Mouse (Mus musculus): ENCODE results near the gene Fam149b.
"Not testable (repeated sequence)": the region's sequence is repeated elsewhere in the genome, so short reads cannot be mapped to it uniquely, and the experiment has no call there.

The Fam149b gene

DNA sequence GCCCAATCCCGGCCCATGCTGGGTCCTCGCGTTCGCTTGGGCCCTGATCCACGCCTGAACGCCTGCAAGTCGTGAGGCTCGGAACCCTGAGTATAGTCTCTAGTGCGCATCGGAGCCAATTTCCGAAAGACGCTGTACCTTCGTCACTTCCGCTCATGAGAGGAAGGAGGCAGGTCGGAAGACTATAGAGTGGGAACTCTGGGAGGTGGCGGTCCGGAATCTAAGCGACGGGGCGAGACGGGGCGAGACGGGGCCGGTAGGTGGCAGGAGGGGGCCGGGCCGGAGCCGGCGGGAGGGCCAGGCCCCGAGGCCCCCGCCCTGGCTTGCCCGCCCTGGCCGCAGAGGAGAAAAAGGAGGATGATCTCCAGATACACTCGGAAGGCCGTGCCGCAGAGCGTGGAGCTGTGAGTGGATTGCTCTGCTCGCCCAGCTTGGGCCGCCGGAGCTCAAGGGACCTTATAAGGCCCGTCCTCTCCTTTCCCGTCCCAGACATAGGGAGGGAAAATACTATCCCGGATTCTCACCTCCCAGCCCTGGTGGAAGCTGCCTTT, at the start of gene Fam149b, which contains the start of gene Ecd:
TSS of gene Fam149b (plus strand) at position 172 of the 551 bp plus-strand sequence.
TSS of gene Ecd (minus strand) at position 131 of the 551 bp plus-strand sequence.
- DNase-seq (ENCODE audit: low read depth, low spot score), result peak; percentile 98

- DNase-seq (ENCODE audit: low read depth, low spot score), result not testable (repeated sequence)
Measured at GRCm38 (mm10) chr14:20305085-20305484, 42.9 kb upstream of the Fam149b start.

GRCm38 (mm10) chr14:20315137-20315536, 32.8 kb upstream of the Fam149b start:
- no peak for DNase-seq (ENCODE audit: low read depth, low spot score)

DNA sequence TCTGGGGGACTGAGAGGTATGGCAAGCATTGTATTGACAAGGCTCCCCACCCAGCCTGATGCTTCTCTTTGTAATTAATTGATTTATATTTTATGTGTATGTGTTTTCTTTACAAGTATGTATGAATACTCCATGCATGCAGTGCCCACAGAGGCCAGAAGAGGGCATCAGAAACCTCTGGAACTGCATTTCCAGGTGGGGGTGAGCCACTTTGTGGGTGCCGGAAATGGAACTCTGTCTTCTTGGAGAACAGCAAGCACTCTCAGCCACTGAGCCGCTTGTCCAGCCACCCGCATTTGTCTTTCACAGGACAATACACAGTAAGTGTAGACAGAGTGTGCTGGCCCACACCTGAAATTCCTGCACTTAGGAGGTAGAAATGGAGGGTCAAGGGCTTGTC, 28.5 kb upstream of the Fam149b start:
- DNase-seq (ENCODE audit: low read depth, low spot score), result peak; percentile 23

GRCm38 (mm10) chr14:20324196-20324595, 23.8 kb upstream of the Fam149b start:
- DNase-seq (ENCODE audit: low read depth, low spot score), result no peak

GRCm38 (mm10) chr14:20328474-20328873, 19.5 kb upstream of the Fam149b start:
- no peak for DNase-seq (ENCODE audit: low read depth, low spot score)

- no peak for DNase-seq (ENCODE audit: low read depth, low spot score)
Measured at GRCm38 (mm10) chr14:20331316-20331715, 16.6 kb upstream of the Fam149b start.

GRCm38 (mm10) chr14:20339415-20339814, 8.5 kb upstream of the Fam149b start:
- DNase-seq (ENCODE audit: low read depth, low spot score), result no peak

GRCm38 (mm10) chr14:20340149-20340548, 7.8 kb upstream of the Fam149b start:
- DNase-seq (ENCODE audit: low read depth, low spot score), result peak; percentile 16

DNA sequence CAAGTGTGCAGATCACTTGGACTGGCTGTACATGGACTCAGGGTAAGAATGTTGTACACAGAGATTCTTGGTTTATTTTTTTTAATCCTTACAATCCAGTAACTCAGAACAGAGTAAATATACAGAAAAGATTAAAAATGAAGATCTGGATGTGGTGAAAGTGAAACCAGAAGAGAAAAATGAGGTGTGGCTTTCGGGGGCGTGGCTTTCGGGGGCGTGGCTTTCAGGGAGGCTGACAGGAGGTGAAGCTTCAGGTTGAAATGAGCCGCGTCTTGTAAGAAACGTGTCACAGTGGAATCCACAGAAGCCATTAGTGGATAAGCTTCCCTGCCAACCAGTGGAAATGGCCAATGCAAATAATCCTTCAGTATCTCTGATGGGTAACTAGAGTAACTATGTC, 7.1 kb upstream of the Fam149b start:
- DNase-seq (ENCODE audit: low read depth, low spot score), result no peak

DNA sequence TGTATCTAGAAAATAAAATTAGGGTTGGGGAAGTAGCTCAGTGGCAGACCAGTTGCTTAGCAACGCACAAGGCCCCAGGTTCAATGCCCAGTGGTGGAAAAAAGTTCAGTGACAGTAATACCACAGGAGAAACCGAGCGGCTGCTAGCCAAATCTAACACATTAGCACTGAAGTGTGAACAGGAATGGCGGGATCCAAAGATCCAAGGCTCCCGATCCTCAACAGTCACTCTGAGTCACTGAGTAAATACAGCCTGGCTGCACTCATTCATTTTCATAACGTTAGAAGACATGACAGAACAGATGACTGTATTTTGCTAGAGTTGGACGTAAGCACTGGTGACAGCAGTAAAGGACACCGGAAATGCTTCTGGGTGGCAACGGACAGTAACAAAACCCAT, 2.1 kb upstream of the Fam149b start:
- no peak for DNase-seq (ENCODE audit: low read depth, low spot score)

DNA sequence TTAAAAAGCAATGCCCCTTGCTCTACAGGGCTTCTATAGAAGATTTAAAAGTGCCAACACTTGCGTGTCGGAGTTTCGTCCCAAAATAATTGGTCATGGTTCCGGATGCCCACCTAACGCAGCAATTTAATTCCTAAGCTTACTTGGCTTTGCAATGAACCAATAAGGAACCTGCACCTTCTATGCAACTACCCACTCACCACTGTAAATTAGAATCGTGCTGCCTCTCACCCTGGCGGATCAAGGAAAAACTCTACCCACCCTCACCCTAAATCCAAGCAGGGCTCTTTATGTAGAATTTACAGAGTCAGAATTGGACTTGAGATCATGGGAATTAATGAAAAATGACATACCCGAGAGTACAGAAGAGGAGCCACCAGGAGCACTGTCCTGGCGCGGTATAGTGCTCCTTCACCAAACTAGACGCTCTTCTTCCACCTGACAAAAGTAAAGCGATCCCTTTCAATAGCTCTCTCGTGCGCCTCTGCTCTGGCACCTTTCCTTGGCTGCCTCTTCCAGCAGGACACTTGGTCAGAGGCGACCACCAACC, 446 bp upstream of the Fam149b start:
- DNase-seq (ENCODE audit: low read depth, low spot score), result no peak

- DNase-seq (ENCODE audit: low read depth, low spot score), result no peak
Measured at GRCm38 (mm10) chr14:20363230-20363629, 15.3 kb downstream of the Fam149b start.

GRCm38 (mm10) chr14:20368271-20368670, 20.3 kb downstream of the Fam149b start:
- DNase-seq (ENCODE audit: low read depth, low spot score), result no peak

- no peak for DNase-seq (ENCODE audit: low read depth, low spot score)
Measured at GRCm38 (mm10) chr14:20370798-20371197, 22.8 kb downstream of the Fam149b start.

DNA sequence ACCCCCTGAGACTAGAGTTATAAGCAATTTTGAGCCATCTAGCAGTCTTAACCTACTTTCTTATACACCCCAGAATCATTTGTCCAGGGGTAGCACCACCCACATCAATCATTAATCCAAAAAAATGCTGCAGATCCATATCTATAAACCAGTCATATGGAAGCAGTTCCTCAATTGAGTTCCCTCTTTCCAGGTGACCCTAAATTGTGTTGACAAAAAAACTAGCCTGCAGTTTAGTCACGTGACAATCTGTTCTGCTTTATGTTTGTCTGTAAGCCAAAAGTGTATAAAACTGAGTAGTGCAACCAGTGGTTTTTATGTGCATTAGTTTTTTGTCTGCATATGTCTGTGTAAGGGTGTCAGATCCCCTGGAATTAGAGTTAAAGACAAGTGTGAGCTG, 23.9 kb downstream of the Fam149b start:
- no peak for DNase-seq (ENCODE audit: low read depth, low spot score)

GRCm38 (mm10) chr14:20377112-20377521, 29.2 kb downstream of the Fam149b start:
- DNase-seq (ENCODE audit: low read depth, low spot score), result no peak

DNA sequence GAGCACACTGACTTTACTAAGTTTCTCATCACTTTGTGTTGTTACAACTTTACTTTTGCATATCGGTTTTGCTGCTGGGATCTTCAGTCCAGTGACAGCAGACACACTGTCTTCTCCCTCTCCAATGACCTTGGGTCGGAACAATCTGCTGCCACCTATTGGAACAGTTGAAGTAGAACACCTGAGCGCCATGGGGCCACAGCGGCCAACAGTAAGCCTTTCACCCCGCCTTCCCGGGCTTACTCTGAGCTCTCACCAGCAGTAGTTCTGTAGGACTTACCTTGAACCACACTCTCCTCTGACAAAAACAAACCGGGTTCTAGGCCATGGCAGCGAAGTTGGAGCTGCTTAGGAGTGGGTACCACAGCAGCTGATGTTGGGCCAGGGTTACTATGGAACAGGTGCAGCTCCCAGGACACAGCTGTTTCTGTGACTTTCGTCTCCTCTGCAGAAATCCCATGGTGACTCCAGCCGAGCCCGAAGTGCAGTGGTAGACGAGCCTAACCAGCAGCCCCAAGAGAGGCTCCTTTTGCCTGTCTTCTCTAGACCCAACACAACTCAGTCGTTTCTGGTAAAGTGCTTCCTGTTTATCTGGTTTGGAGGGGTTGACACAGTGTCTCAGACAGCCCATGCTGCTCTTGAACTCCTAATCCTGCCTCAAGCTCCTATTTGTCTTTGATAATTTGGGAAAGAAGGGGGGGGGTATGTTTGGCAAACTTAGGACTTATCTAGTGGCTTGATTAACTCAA, 30.5 kb downstream of the Fam149b start:
- peak; percentile 49 for DNase-seq (ENCODE audit: low read depth, low spot score)

DNA sequence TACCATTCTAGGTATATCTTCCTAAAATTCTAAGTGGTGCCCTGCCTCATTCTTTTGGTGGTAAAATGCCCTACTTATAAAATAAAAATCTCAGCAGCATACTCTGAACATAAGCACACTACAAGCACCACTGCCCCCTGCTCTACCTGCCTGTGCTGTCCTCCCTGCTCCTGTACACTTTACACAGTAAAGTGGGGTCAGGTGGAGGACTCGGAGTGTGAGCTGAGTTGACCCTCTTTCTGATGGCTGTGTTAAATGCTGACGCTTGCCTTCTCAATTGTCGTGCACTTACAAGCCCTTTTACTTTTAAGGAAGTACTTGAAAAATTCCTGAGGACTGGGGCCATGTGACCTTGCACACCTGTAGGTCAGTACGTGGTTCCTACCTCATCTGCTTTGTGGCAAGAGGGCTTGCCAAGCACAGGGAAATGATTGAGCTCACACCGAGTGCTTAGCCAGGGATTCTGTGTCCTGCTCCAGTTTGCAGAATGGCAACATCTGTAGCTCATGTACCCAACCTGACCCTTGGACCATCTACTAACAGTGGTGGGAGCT, 31.2 kb downstream of the Fam149b start:
- no peak for DNase-seq (ENCODE audit: low read depth, low spot score)

DNA sequence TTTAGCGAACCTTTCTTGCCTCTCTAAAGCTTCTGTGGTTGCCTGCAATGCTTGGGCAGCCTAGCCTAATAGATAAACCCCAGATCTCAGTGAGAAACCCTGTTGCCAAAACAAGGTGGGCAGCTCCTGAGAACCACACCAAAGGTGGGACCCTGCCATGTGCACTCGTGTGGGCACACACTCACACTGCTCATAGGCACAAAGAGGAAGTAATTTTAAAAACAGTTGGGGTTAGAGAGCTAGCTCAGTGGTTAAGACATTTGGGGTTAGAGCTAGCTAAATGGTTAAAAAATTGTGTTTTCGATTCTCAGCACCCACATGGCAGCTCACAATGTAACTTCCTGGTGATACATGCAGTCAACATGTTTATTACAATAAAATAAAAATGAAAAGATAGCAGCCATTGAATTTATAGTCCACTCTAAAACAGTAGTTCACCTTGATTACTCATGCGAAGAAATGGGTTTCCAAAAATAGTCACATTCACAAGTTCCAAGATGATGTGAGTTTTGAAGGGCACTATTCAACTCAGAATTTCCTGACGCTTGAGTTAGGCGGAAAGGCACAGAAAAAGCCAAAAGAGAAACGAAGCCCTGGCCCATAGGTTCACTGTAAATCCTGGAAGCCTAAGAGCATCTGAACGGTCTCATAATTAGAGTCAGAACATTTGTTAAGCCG, 31.9 kb downstream of the Fam149b start:
- DNase-seq (ENCODE audit: low read depth, low spot score), result no peak

DNA sequence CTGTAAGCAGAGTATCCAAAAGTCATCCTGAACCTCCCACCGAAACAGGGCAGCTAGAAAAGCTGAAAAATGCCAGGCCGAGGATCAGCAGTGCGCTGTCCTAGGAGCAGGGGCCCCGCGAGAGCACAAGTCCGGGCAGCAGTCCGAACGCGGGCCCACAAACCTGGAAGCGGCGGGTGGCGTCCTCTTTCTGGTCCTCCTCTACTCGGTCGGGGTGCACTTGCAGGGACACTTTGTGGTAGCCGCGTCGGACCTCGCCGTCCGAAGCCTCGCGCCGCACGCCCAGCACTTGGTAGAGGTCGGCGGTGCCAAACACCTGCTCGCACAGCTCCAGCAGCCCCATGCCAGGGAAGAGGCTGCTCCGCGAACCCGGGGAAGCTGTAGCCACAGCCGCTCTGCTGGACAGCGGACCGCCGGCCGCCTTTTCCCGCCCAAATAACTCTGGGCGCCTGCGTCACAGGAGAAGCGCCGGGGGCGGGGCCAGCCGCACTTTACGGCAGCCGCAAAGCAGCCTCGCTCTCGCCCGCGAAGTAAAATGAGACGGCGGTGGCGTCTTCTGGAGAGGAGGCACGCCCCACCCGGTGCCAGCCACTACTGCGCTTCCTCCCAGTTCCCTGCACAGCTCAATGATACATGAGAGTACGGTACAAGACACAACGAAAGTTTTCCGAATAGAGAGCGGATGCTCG, 40.6 kb downstream of the Fam149b start, which contains the start of gene Dnajc9:
TSS of gene Dnajc9 (minus strand) at position 470 of the 689 bp plus-strand sequence.
- peak; percentile 78 for DNase-seq (ENCODE audit: low read depth, low spot score)

Measured in retina, postnatal 7 days (tissue).